18 mouse cellular contexts compared by ENCODE assay signal in the genomic region with DNA sequence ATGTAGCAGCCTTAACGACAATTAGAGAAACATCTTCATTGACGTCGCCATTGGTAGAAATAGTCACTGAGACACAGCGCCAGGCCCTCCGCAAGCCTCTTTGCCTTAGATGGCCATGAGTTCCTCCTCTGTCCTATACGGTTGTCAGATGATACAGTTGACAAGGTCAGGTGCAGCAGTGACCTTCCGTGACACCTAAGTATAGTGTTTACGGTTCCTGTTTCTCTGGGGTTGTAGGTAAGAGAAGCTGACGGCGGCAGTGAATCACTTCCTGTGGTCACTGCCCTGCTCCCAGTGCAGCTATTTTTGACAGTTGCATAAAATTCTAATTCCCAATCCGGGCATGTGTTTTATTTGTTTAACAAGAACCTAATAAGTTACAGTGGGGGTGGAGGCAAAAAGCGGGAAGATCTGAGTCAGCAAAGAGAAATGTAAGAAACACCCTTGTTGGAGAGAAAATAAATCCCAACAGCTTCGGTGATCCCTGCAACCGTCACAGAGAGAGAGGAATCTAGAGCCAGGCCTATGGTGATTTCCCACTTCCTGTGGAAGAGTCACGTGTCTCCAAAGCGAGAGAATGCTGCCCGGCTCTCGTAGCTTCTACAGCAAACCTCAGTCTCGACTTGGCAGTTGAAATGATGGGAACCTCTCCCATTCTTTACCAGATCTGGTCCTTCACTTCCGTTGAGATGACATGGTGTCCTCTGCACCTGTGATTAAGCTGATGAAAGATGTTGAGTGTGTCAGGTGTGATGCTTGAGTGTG. TPM values are rescaled to one million over a fixed set of nuclear protein-coding genes. Genes with fewer than 3 reads are reported as not detected.
DNase-seq lines count a peak whose midpoint lies in the region; ATAC-seq and TF ChIP-seq lines count a peak whose summit lies in the region.
"Had no signal": no experiment of that assay in that cellular context is flagged by ENCODE, and none has a peak within 500 bp of the region (broad histone marks: within the 10 kb centered on the region; RNA-seq: fewer than 3 reads in every experiment).

No protein-coding gene starts in this region.

- H3K36me3 ChIP-seq in liver, postnatal 0 days (replicated peaks; ENCODE audit: insufficient read depth, low read length): no peaks in the 10 kb centered on the region
- H3K36me3 ChIP-seq in liver, embryonic 11.5 days (ENCODE audit: control insufficient read depth, insufficient read depth, low read length): no peaks in the 10 kb centered on the region
- no peaks in the 10 kb centered on the region for H3K36me3 ChIP-seq in splenic B cell, adult 2 months (ENCODE audit: control insufficient read depth, insufficient read depth, low read length, poor library complexity, severe bottlenecking)
- H3K36me3 ChIP-seq in hindbrain, embryonic 16.5 days (ENCODE audit: control insufficient read depth, insufficient read depth, low read length): no peaks in the 10 kb centered on the region
- H3K36me3 ChIP-seq: hindbrain, embryonic 12.5 days; liver, embryonic 12.5 days had no signal

- DNase-seq in liver, postnatal 0 days: no peak
- no peak for DNase-seq in liver, embryonic 11.5 days (ENCODE audit: low spot score)
- DNase-seq in NIH3T3 (ENCODE audit: low read depth) (peak; percentile 53), adipocyte (ENCODE audit: low spot score) (no peak)
- DNase-seq in splenic B cell, adult 2 months (ENCODE audit: low read depth, low spot score): peak; percentile 34
- DNase-seq: adrenal gland, postnatal 25 days; cerebellum, adult 11 months; cerebellum, postnatal 14 days; gastrocnemius, postnatal 25 days; kidney, adult 2 months; kidney, postnatal 25 days; right cerebral cortex, postnatal 4 days had no signal

- H3K4me1 ChIP-seq in liver, postnatal 0 days (ENCODE audit: insufficient read depth): no peaks in the 10 kb centered on the region
- H3K4me1 ChIP-seq in liver, embryonic 11.5 days (replicated peaks; ENCODE audit: control insufficient read depth, insufficient read depth, low read length): no peaks in the 10 kb centered on the region
- H3K4me1 ChIP-seq in hindbrain, embryonic 16.5 days (ENCODE audit: control insufficient read depth, insufficient read depth, low read depth, low read length): no peaks in the 10 kb centered on the region
- H3K4me1 ChIP-seq: liver, embryonic 12.5 days had no signal

- peak; percentile 41 for ATAC-seq in liver, postnatal 0 days
- ATAC-seq in liver, embryonic 11.5 days (replicated peaks; ENCODE audit: low FRiP score): no peak
- peak; percentile 87 for ATAC-seq in granulocyte monocyte progenitor cell, adult 5-6 weeks (replicated peaks; ENCODE audit: poor library complexity, severe bottlenecking)
- ATAC-seq in hindbrain, embryonic 16.5 days: no peak
- ATAC-seq: forebrain, embryonic 14.5 days; inflammation-experienced regulatory T-cells, adult 6 months; liver, embryonic 12.5 days had no signal

- no peaks in the 10 kb centered on the region for H3K27me3 ChIP-seq in liver, postnatal 0 days (ENCODE audit: insufficient read depth, low read length)
- H3K27me3 ChIP-seq in liver, embryonic 11.5 days (replicated peaks; ENCODE audit: control insufficient read depth, insufficient read depth, low read length): no peaks in the 10 kb centered on the region
- no peaks in the 10 kb centered on the region for H3K27me3 ChIP-seq in splenic B cell, adult 2 months (ENCODE audit: control insufficient read depth, insufficient read depth, low read length, poor library complexity, severe bottlenecking)
- no peaks in the 10 kb centered on the region for H3K27me3 ChIP-seq in hindbrain, embryonic 16.5 days (replicated peaks; ENCODE audit: control insufficient read depth, insufficient read depth, low read length)
- H3K27me3 ChIP-seq: hindbrain, embryonic 12.5 days; liver, embryonic 12.5 days had no signal

- no peaks in the 10 kb centered on the region for H3K9me3 ChIP-seq in liver, postnatal 0 days (ENCODE audit: low read length)
- no peaks in the 10 kb centered on the region for H3K9me3 ChIP-seq in liver, embryonic 11.5 days (ENCODE audit: control insufficient read depth, low read length)
- no peaks in the 10 kb centered on the region for H3K9me3 ChIP-seq in hindbrain, embryonic 16.5 days (ENCODE audit: control insufficient read depth, low read length)
- H3K9me3 ChIP-seq: hindbrain, embryonic 12.5 days; liver, embryonic 12.5 days had no signal

- WGBS in liver, postnatal 0 days (ENCODE audit: insufficient replicate concordance): 47% methylated on average over 20 of the region's 20 CpGs
- 62% methylated on average over 20 of the region's 20 CpGs for WGBS in liver, embryonic 11.5 days
- WGBS in hindbrain, embryonic 16.5 days: 89% methylated on average over 20 of the region's 20 CpGs

- TF ChIP-seq EP300 in liver, postnatal 0 days (IDR thresholded peaks at IDR 0.05; ENCODE audit: low read depth): no peak

- H3K4me2 ChIP-seq in liver, postnatal 0 days (ENCODE audit: low read depth, low read length): no peak overlapping the region
- H3K4me2 ChIP-seq in liver, embryonic 11.5 days: no peak overlapping the region
- H3K4me2 ChIP-seq in hindbrain, embryonic 16.5 days (ENCODE audit: low read length): no peak overlapping the region
- H3K4me2 ChIP-seq: hindbrain, embryonic 12.5 days; liver, embryonic 12.5 days had no signal

- TF ChIP-seq CTCF in liver, postnatal 0 days (IDR thresholded peaks at IDR 0.05; ENCODE audit: low read depth): no peak

- no peak overlapping the region for H3K4me3 ChIP-seq in liver, postnatal 0 days (ENCODE audit: low read depth, low read length)
- no peak overlapping the region for H3K4me3 ChIP-seq in liver, embryonic 11.5 days (ENCODE audit: low read depth, low read length)
- H3K4me3 ChIP-seq in hindbrain, embryonic 16.5 days (ENCODE audit: low read length): no peak overlapping the region
- H3K4me3 ChIP-seq: hindbrain, embryonic 12.5 days; liver, embryonic 12.5 days had no signal

- no peak overlapping the region for H3K27ac ChIP-seq in liver, postnatal 0 days (ENCODE audit: low read depth)
- no peak overlapping the region for H3K27ac ChIP-seq in liver, embryonic 11.5 days (ENCODE audit: low read depth, low read length)
- H3K27ac ChIP-seq in hindbrain, embryonic 16.5 days (ENCODE audit: low read depth, low read length): no peak overlapping the region
- H3K27ac ChIP-seq: hindbrain, embryonic 12.5 days; liver, embryonic 12.5 days had no signal

- no peak overlapping the region for H3K9ac ChIP-seq in liver, postnatal 0 days (replicated peaks)
- no peak overlapping the region for H3K9ac ChIP-seq in liver, embryonic 11.5 days (ENCODE audit: low read depth, low read length)
- H3K9ac ChIP-seq in hindbrain, embryonic 16.5 days (ENCODE audit: low read depth, low read length): no peak overlapping the region
- H3K9ac ChIP-seq: hindbrain, embryonic 12.5 days; liver, embryonic 12.5 days had no signal

RNA-seq across cellular contexts. Expression of a gene that starts 25.8 kb away (rescaled TPM):
- polyA plus RNA-seq in liver, postnatal 0 days (2015; fragmentation: Nextera tagmentation; extraction: Ambion mirVana): 2.0 and 2.2 TPM in 2 replicates
- 2.2 and 3.8 TPM in 2 replicates for polyA plus RNA-seq in liver, embryonic 11.5 days (2014; fragmentation: Nextera tagmentation; extraction: Ambion mirVana)
- total RNA-seq in granulocyte monocyte progenitor cell, adult 5-6 weeks (2014; fragmentation: Nextera tagmentation): 32.1 and 34.3 TPM in 2 replicates
- total RNA-seq in granulocyte monocyte progenitor cell, adult 5-6 weeks (2017): 48.3 and 64.4 TPM in 2 replicates
- 1.8 and 2.2 TPM in 2 replicates for polyA plus RNA-seq in hindbrain, embryonic 16.5 days (2015; fragmentation: Nextera tagmentation; extraction: Ambion mirVana)
- polyA plus RNA-seq: inflammation-experienced regulatory T-cells, adult 6 months had no signal

Comparison
In these comparisons a context has a peak if more than half of its experiments do, and no peak if none do; other contexts are left out.
1. ATAC-seq: peak in liver, postnatal 0 days (single experiment) and granulocyte monocyte progenitor cell, adult 5-6 weeks (single experiment); none in liver, embryonic 11.5 days (single experiment) and hindbrain, embryonic 16.5 days (single experiment).
2. DNase-seq: peak in NIH3T3 (single experiment) and splenic B cell, adult 2 months (single experiment); none in liver, postnatal 0 days (single experiment), liver, embryonic 11.5 days (single experiment) and adipocyte (single experiment).